Mouse (Mus musculus): ENCODE data around the gene Smim15. TPM values are rescaled to one million over a fixed set of nuclear protein-coding genes. Genes with fewer than 3 reads are reported as not detected.

Gene Smim15
- polyA plus RNA-seq, 1 experiment from 2014 or later = 84.7 TPM

DNA sequence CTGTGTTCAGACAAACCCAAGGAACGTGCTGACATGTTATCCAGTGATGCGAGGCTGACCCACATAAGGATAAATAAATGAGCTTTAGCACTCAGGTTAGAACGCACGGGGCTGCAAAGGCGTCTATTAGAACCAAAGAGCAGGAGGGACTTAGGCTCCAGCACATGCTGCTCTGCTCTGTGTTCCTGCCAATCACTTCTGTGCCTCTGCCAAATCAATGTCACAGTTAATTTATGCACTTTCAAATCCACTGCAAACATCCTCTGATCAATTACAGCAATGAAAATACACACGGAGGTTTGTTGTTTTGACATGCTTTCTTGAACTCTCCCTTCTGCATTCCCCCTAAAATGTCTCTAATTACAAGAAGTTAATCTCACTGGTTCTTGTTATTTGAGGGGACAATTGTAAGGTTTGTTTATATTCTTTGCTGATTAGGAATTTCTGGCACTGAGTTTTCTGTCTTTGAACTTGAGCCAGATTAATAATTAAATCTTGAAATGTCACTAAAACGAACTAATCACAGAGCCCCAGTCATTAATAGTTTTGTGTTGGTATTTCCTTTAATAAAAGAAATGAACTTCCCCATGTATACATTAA, 16.1 kb downstream of the Smim15 start:
- Histone ChIP-seq H3K9me3 (ENCODE audit: low read length) (no peaks in the 10 kb centered on the region), H3K4me2 (replicated peaks; ENCODE audit: low read depth, low read length) (no peak overlapping the region; the same call in 1 of the 2 replicates), H3K9ac (replicated peaks; ENCODE audit: low read length) (no peak overlapping the region), H3K4me1 (ENCODE audit: insufficient read depth, low read length) (peaks cover 21% of the 10 kb centered on the region), H3K27ac (ENCODE audit: low read length) (0 out of 2 replicates have a peak overlapping the region, but pooled peaks have one; percentile 18), H3K4me3 (ENCODE audit: low read length) (no peak overlapping the region), H3K36me3 (ENCODE audit: insufficient read depth, low read length) (no peaks in the 10 kb centered on the region), H3K27me3 (ENCODE audit: insufficient read depth, low read length) (no peaks in the 10 kb centered on the region)
- no peak for ATAC-seq (ENCODE audit: low FRiP score, low TSS enrichment)
- WGBS = 36% methylated on average over 7 of the region's 7 CpGs

- H3K4me2 ChIP-seq (replicated peaks; ENCODE audit: low read depth, low read length) = no peak overlapping the region
- peak overlapping the region; percentile 30 for H3K27ac ChIP-seq (ENCODE audit: low read length)
- H3K4me1 ChIP-seq (ENCODE audit: insufficient read depth, low read length) = peaks cover 21% of the 10 kb centered on the region
- no peaks in the 10 kb centered on the region for H3K27me3 ChIP-seq (ENCODE audit: insufficient read depth, low read length)
- no peaks in the 10 kb centered on the region for H3K36me3 ChIP-seq (ENCODE audit: insufficient read depth, low read length)
- no peaks in the 10 kb centered on the region for H3K9me3 ChIP-seq (ENCODE audit: low read length)
- ATAC-seq (ENCODE audit: low FRiP score, low TSS enrichment) = no peak
- WGBS = 65% methylated on average over 8 of the region's 8 CpGs
- H3K9ac ChIP-seq (replicated peaks; ENCODE audit: low read length) = no peak overlapping the region
- H3K4me3 ChIP-seq (ENCODE audit: low read length) = no peak overlapping the region
Observed at GRCm38 (mm10) chr13:108060936-108061578, 16.8 kb downstream of the Smim15 start.

- Histone ChIP-seq H3K4me3 (ENCODE audit: low read length) (no peak overlapping the region), H3K9ac (replicated peaks; ENCODE audit: low read length) (no peak overlapping the region), H3K4me2 (replicated peaks; ENCODE audit: low read depth, low read length) (no peak overlapping the region), H3K9me3 (ENCODE audit: low read length) (no peaks in the 10 kb centered on the region), H3K36me3 (ENCODE audit: insufficient read depth, low read length) (no peaks in the 10 kb centered on the region), H3K4me1 (ENCODE audit: insufficient read depth, low read length) (peaks cover 11% of the 10 kb centered on the region), H3K27ac (ENCODE audit: low read length) (no peak overlapping the region), H3K27me3 (ENCODE audit: insufficient read depth, low read length) (no peaks in the 10 kb centered on the region)
- WGBS = 76% methylated on average over 5 of the region's 5 CpGs
- no peak for ATAC-seq (ENCODE audit: low FRiP score, low TSS enrichment)
Observed at GRCm38 (mm10) chr13:108062900-108063299, 18.7 kb downstream of the Smim15 start.

GRCm38 (mm10) chr13:108063374-108064134, 19.3 kb downstream of the Smim15 start:
- H3K36me3 ChIP-seq (ENCODE audit: insufficient read depth, low read length) = no peaks in the 10 kb centered on the region
- H3K4me1 ChIP-seq (ENCODE audit: insufficient read depth, low read length) = peaks cover 11% of the 10 kb centered on the region
- WGBS = 77% methylated on average over 11 of the region's 11 CpGs
- H3K27me3 ChIP-seq (ENCODE audit: insufficient read depth, low read length) = no peaks in the 10 kb centered on the region
- no peak overlapping the region for H3K4me3 ChIP-seq (ENCODE audit: low read length)
- H3K4me2 ChIP-seq (replicated peaks; ENCODE audit: low read depth, low read length) = no peak overlapping the region
- H3K9me3 ChIP-seq (ENCODE audit: low read length) = no peaks in the 10 kb centered on the region
- ATAC-seq (ENCODE audit: low FRiP score, low TSS enrichment) = no peak
- H3K9ac ChIP-seq (replicated peaks; ENCODE audit: low read length) = no peak overlapping the region
- H3K27ac ChIP-seq (ENCODE audit: low read length) = no peak overlapping the region

GRCm38 (mm10) chr13:108064331-108064730, 20.1 kb downstream of the Smim15 start:
- peaks cover 11% of the 10 kb centered on the region for H3K4me1 ChIP-seq (ENCODE audit: insufficient read depth, low read length)
- H3K9me3 ChIP-seq (ENCODE audit: low read length) = no peaks in the 10 kb centered on the region
- no peaks in the 10 kb centered on the region for H3K27me3 ChIP-seq (ENCODE audit: insufficient read depth, low read length)
- no peak overlapping the region for H3K27ac ChIP-seq (ENCODE audit: low read length)
- no peak for ATAC-seq (ENCODE audit: low FRiP score, low TSS enrichment)
- no peaks in the 10 kb centered on the region for H3K36me3 ChIP-seq (ENCODE audit: insufficient read depth, low read length)
- H3K4me2 ChIP-seq (replicated peaks; ENCODE audit: low read depth, low read length) = no peak overlapping the region
- H3K4me3 ChIP-seq (ENCODE audit: low read length) = no peak overlapping the region
- no peak overlapping the region for H3K9ac ChIP-seq (replicated peaks; ENCODE audit: low read length)
- 92% methylated on average over 6 of the region's 6 CpGs for WGBS

- Histone ChIP-seq H3K4me2 (replicated peaks; ENCODE audit: low read depth, low read length) (no peak overlapping the region), H3K9ac (replicated peaks; ENCODE audit: low read length) (no peak overlapping the region), H3K36me3 (ENCODE audit: insufficient read depth, low read length) (no peaks in the 10 kb centered on the region), H3K4me3 (ENCODE audit: low read length) (no peak overlapping the region), H3K4me1 (ENCODE audit: insufficient read depth, low read length) (peaks cover 4% of the 10 kb centered on the region; the same call in 1 of the 2 replicates), H3K27ac (ENCODE audit: low read length) (no peak overlapping the region), H3K27me3 (ENCODE audit: insufficient read depth, low read length) (no peaks in the 10 kb centered on the region), H3K9me3 (ENCODE audit: low read length) (no peaks in the 10 kb centered on the region)
- no peak for ATAC-seq (ENCODE audit: low FRiP score, low TSS enrichment)
- WGBS = 84% methylated on average over 2 of the region's 2 CpGs
Observed at GRCm38 (mm10) chr13:108066021-108066420, 21.8 kb downstream of the Smim15 start.

DNA sequence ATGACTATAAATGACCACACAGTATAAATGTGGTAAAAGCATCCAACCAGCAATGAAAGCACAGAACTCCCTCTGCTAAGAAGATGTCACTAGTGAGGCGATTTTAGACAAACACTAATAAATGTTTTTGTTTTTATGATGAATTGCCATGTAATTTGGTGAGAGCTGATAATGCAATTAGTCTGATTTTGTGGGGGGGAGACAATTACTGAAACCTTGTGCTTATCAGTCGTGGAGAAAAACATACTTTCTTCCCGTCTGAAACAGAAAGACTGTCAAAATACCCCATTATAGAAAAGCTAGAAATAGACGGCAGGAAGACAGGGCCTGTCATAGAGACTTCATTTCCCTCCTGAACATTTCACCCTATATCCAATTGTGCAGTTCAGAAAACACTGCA, 24.9 kb downstream of the Smim15 start:
- no peaks in the 10 kb centered on the region for H3K36me3 ChIP-seq (ENCODE audit: insufficient read depth, low read length)
- no peak for ATAC-seq (ENCODE audit: low FRiP score, low TSS enrichment)
- H3K4me1 ChIP-seq (ENCODE audit: insufficient read depth, low read length) = no peaks in the 10 kb centered on the region
- WGBS = 64% methylated on average over 4 of the region's 4 CpGs
- H3K27ac ChIP-seq (ENCODE audit: low read length) = no peak overlapping the region
- H3K9ac ChIP-seq (replicated peaks; ENCODE audit: low read length) = no peak overlapping the region
- H3K27me3 ChIP-seq (ENCODE audit: insufficient read depth, low read length) = no peaks in the 10 kb centered on the region
- H3K4me3 ChIP-seq (ENCODE audit: low read length) = no peak overlapping the region
- H3K9me3 ChIP-seq (ENCODE audit: low read length) = no peaks in the 10 kb centered on the region
- no peak overlapping the region for H3K4me2 ChIP-seq (replicated peaks; ENCODE audit: low read depth, low read length)

DNA sequence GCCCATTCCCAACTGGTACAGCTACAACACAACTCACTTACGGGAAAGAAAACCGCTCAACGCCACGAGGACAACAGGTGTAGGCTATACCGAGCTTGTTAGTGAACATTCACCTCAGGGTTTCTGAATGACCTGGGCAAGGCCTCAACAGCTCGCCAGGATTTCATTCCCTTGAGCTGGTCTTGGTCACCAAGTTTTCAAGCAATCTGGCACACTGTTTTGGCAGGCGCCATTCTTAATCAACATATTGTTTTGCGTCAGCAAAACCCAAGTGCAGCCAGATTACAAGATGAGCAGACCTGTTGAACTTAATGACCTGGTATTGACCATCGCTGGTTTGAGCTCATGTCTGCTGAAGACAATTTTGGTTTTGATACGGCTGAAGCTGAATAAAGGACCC, 25.9 kb downstream of the Smim15 start:
- ATAC-seq (ENCODE audit: low FRiP score, low TSS enrichment) = no peak
- H3K4me2 ChIP-seq (replicated peaks; ENCODE audit: low read depth, low read length) = no peak overlapping the region
- no peak overlapping the region for H3K9ac ChIP-seq (replicated peaks; ENCODE audit: low read length)
- H3K9me3 ChIP-seq (ENCODE audit: low read length) = no peaks in the 10 kb centered on the region
- no peaks in the 10 kb centered on the region for H3K36me3 ChIP-seq (ENCODE audit: insufficient read depth, low read length)
- H3K4me3 ChIP-seq (ENCODE audit: low read length) = no peak overlapping the region
- 96% methylated on average over 10 of the region's 10 CpGs for WGBS
- no peaks in the 10 kb centered on the region for H3K27me3 ChIP-seq (ENCODE audit: insufficient read depth, low read length)
- H3K27ac ChIP-seq (ENCODE audit: low read length) = no peak overlapping the region
- H3K4me1 ChIP-seq (ENCODE audit: insufficient read depth, low read length) = no peaks in the 10 kb centered on the region

GRCm38 (mm10) chr13:108077476-108077875, 33.2 kb downstream of the Smim15 start:
- no peak overlapping the region for H3K4me3 ChIP-seq (ENCODE audit: low read length)
- no peaks in the 10 kb centered on the region for H3K4me1 ChIP-seq (ENCODE audit: insufficient read depth, low read length)
- 84% methylated on average over 6 of the region's 6 CpGs for WGBS
- no peaks in the 10 kb centered on the region for H3K9me3 ChIP-seq (ENCODE audit: low read length)
- H3K4me2 ChIP-seq (replicated peaks; ENCODE audit: low read depth, low read length) = no peak overlapping the region
- no peak overlapping the region for H3K9ac ChIP-seq (replicated peaks; ENCODE audit: low read length)
- no peak for ATAC-seq (ENCODE audit: low FRiP score, low TSS enrichment)
- no peaks in the 10 kb centered on the region for H3K36me3 ChIP-seq (ENCODE audit: insufficient read depth, low read length)
- H3K27ac ChIP-seq (ENCODE audit: low read length) = no peak overlapping the region
- no peaks in the 10 kb centered on the region for H3K27me3 ChIP-seq (ENCODE audit: insufficient read depth, low read length)

DNA sequence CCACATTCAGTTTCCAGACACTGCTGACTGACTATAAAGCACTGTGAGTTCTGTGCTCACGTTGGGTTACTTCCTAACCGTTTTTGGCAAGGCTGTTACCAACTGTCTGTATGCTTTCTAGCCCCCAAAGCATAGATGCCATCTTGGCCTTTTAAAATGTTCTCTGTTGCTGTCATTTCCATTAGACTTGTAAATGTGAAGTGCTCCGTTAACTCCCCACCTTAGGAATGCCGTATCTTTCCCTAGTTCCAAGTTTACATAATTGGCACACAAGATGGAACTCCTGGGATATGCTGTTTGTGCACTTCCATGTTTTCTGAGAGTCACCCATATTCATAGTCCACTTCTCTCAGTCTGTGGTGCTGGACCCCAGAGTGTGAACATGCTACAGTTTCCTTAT, 33.7 kb downstream of the Smim15 start:
- WGBS = 84% methylated on average over 4 of the region's 4 CpGs
- H3K4me1 ChIP-seq (ENCODE audit: insufficient read depth, low read length) = no peaks in the 10 kb centered on the region
- no peaks in the 10 kb centered on the region for H3K36me3 ChIP-seq (ENCODE audit: insufficient read depth, low read length)
- no peak for ATAC-seq (ENCODE audit: low FRiP score, low TSS enrichment)
- H3K9me3 ChIP-seq (ENCODE audit: low read length) = no peaks in the 10 kb centered on the region
- H3K4me3 ChIP-seq (ENCODE audit: low read length) = no peak overlapping the region
- no peak overlapping the region for H3K27ac ChIP-seq (ENCODE audit: low read length)
- no peak overlapping the region for H3K4me2 ChIP-seq (replicated peaks; ENCODE audit: low read depth, low read length)
- H3K27me3 ChIP-seq (ENCODE audit: insufficient read depth, low read length) = no peaks in the 10 kb centered on the region
- H3K9ac ChIP-seq (replicated peaks; ENCODE audit: low read length) = no peak overlapping the region
